ENCODE assay signal across 7 mouse cellular contexts in the genomic region with DNA sequence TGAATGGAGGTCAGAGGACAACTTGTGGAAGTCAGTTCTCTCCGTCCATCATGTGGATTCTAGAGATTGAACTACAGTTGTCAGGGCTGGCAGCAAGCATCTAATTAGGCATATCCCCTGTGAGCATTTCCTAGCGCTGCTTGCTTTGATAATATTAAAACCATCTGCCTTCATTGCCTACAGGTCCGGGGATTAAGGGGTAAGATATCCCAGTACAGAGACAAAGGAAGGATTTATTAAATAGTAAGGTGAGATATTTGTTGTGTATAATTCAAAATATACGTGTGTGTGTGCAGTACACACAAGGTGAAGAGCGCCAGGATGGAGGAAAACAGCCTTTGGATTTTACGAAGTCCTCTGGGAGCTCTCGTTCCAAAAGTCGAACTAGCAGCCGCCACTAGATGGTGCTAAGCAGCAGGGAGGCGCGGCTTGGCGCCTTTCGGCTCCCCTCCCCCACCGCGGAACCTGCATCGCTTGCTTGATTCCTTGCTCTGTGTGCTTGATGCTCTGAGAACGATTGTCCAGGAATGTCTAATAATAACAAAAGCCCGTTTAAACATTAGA.
A peak's percentile ranks its signal among the peaks of the same experiment; 100 is the strongest.
DNase-seq lines count a peak whose midpoint lies in the region; ATAC-seq lines count a peak whose summit lies in the region.

No protein-coding gene starts in this region.

- H3K36me3 ChIP-seq in embryonic facial prominence, embryonic 10.5 days (replicated peaks): no peaks in the 10 kb centered on the region
- H3K36me3 ChIP-seq in midbrain, embryonic 12.5 days: no peaks in the 10 kb centered on the region

- peak overlapping the region; percentile 17; the same call in 1 of the 2 replicates for H3K9ac ChIP-seq in midbrain, embryonic 12.5 days (replicated peaks)

- peak; percentile 80 for ATAC-seq in midbrain, embryonic 12.5 days (ENCODE audit: low FRiP score, low read depth)

- H3K4me1 ChIP-seq in embryonic facial prominence, embryonic 10.5 days: peaks cover 16% of the 10 kb centered on the region
- H3K4me1 ChIP-seq in midbrain, embryonic 12.5 days: peaks cover 7% of the 10 kb centered on the region; the same call in 1 of the 2 replicates

- H3K4me3 ChIP-seq in embryonic facial prominence, embryonic 10.5 days: peak overlapping the region; percentile 48
- H3K4me3 ChIP-seq in midbrain, embryonic 12.5 days: peak overlapping the region; percentile 24

- peak overlapping the region; percentile 78 for H3K27ac ChIP-seq in embryonic facial prominence, embryonic 10.5 days (replicated peaks)
- peak overlapping the region; percentile 39; the same call in 1 of the 2 replicates for H3K27ac ChIP-seq in midbrain, embryonic 12.5 days (replicated peaks)

- H3K27me3 ChIP-seq in embryonic facial prominence, embryonic 10.5 days (replicated peaks; ENCODE audit: low read depth, poor library complexity, severe bottlenecking): no peaks in the 10 kb centered on the region
- H3K27me3 ChIP-seq in midbrain, embryonic 12.5 days: no peaks in the 10 kb centered on the region; the same call in 1 of the 2 replicates

- H3K4me2 ChIP-seq in midbrain, embryonic 12.5 days (replicated peaks): peak overlapping the region; percentile 48

- intact Hi-C loops in left cerebral cortex, postnatal 4 days (cut with DNase I): loop anchor here (5.0 kb wide), 1 partner anchor 419 kb away; no protein-coding TSS in a partner anchor

- no peaks in the 10 kb centered on the region for H3K9me3 ChIP-seq in embryonic facial prominence, embryonic 10.5 days
- no peaks in the 10 kb centered on the region for H3K9me3 ChIP-seq in midbrain, embryonic 12.5 days

- DNase-seq in adrenal gland, adult 8-10 months: peak; percentile 65
- DNase-seq in embryonic facial prominence, embryonic 10.5 days (ENCODE audit: low spot score): peak; percentile 93
- DNase-seq in heart, adult 11 months: peak; percentile 94
- DNase-seq in kidney, adult 11 months: peak; percentile 63
- peak; percentile 94 for DNase-seq in left cerebral cortex, postnatal 4 days
- DNase-seq in skeletal muscle tissue, adult 2 months (ENCODE audit: low read depth, low spot score): peak; percentile 36

- 2% methylated on average over 18 of the region's 18 CpGs for WGBS in embryonic facial prominence, embryonic 10.5 days
- 3% methylated on average over 18 of the region's 18 CpGs for WGBS in midbrain, embryonic 12.5 days

Comparison
In these comparisons a context has a peak if more than half of its experiments do, and no peak if none do; other contexts are left out.
1. Peak in every context shown above with its lines: DNase-seq, ATAC-seq, H3K4me3 ChIP-seq and H3K27ac ChIP-seq.
2. DNase-seq: peak in every context shown above with its lines; median percentile 94 in heart, adult 11 months; 94 in left cerebral cortex, postnatal 4 days; 93 in embryonic facial prominence, embryonic 10.5 days; 65 in adrenal gland, adult 8-10 months; 63 in kidney, adult 11 months; 36 in skeletal muscle tissue, adult 2 months.